Mouse (Mus musculus): ENCODE data around the gene Ccdc36.

DNA sequence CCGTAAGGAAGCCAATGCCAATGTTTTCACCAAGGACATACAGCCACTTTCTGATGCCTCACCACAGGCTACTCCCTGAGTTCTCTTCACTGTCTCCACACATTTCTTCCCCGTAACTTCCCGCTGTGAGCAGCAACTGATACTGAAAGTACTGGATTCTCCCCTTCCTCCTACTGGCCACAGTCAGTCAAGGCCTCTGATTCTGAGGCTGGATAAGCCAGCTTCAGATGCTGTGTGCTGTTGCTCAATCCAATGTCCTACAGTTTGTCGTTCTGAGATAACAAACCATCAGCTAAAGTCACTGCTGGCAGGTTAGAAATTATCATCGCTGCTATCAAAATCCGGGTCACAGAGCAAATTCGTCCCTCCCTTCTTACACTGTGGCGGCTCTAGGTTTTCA is 23.8 kb downstream of the Ccdc36 start:
- TF ChIP-seq TAL1 (IDR thresholded peaks at IDR 0.05; ENCODE audit: low read length) (no peak), GATA1 (IDR thresholded peaks at IDR 0.05; ENCODE audit: low read length) (no peak)
